Mouse (Mus musculus): Measurements from ENCODE around the gene Ralgps1. TPM values are rescaled to one million over a fixed set of nuclear protein-coding genes. Genes with fewer than 3 reads are reported as not detected.

The Ralgps1 gene
- total RNA-seq, 2 experiments from 2014 or later = 63.8 to 64.1 TPM

GRCm38 (mm10) chr2:33282877-33283276 lies 88.4 kb downstream of the Ralgps1 start:
- DNase-seq (ENCODE audit: low spot score in 2 of 2) = peak in 1 of 2 experiments; percentile 32

GRCm38 (mm10) chr2:33281807-33282206 lies 89.5 kb downstream of the Ralgps1 start:
- no peak for DNase-seq (ENCODE audit: low spot score in 2 of 2)

GRCm38 (mm10) chr2:33280525-33280924 lies 90.8 kb downstream of the Ralgps1 start:
- no peak for DNase-seq (ENCODE audit: low spot score in 2 of 2)

- DNase-seq (ENCODE audit: low spot score in 2 of 2) = no peak
Observed at GRCm38 (mm10) chr2:33279758-33280157, 91.5 kb downstream of the Ralgps1 start.

GRCm38 (mm10) chr2:33274719-33275490 lies 96.4 kb downstream of the Ralgps1 start:
- no peak for DNase-seq (ENCODE audit: low spot score in 2 of 2)

- DNase-seq (ENCODE audit: low spot score in 2 of 2) = no peak
Observed at GRCm38 (mm10) chr2:33272665-33273439, 98.4 kb downstream of the Ralgps1 start.

- no peak for DNase-seq (ENCODE audit: low spot score in 2 of 2)
Observed at GRCm38 (mm10) chr2:33271511-33271910, 99.8 kb downstream of the Ralgps1 start.

- DNase-seq (ENCODE audit: low spot score in 2 of 2) = no peak
Observed at GRCm38 (mm10) chr2:33270569-33270968, 100.7 kb downstream of the Ralgps1 start.

- peak in 1 of 2 experiments; percentile 32 for DNase-seq (ENCODE audit: low spot score in 2 of 2)
Observed at GRCm38 (mm10) chr2:33269132-33269493, 102.2 kb downstream of the Ralgps1 start.

GRCm38 (mm10) chr2:33268384-33269131 lies 102.7 kb downstream of the Ralgps1 start:
- DNase-seq (ENCODE audit: low spot score in 2 of 2) = no peak

- peak in 1 of 2 experiments; percentile 51 for DNase-seq (ENCODE audit: low spot score in 2 of 2)
Observed at GRCm38 (mm10) chr2:33267075-33267474, 104.2 kb downstream of the Ralgps1 start.

- DNase-seq (ENCODE audit: low spot score in 2 of 2) = no peak
Observed at GRCm38 (mm10) chr2:33265793-33266192, 105.5 kb downstream of the Ralgps1 start.

- DNase-seq (ENCODE audit: low spot score in 2 of 2) = no peak
Observed at GRCm38 (mm10) chr2:33261475-33261874, 109.8 kb downstream of the Ralgps1 start.

GRCm38 (mm10) chr2:33260772-33261171 lies 110.5 kb downstream of the Ralgps1 start:
- peak in 1 of 2 experiments; percentile 65 for DNase-seq (ENCODE audit: low spot score in 2 of 2)

GRCm38 (mm10) chr2:33256769-33257537 lies 114.3 kb downstream of the Ralgps1 start:
- no peak for DNase-seq (ENCODE audit: low spot score in 2 of 2)

- DNase-seq (ENCODE audit: low spot score in 2 of 2) = no peak
Observed at GRCm38 (mm10) chr2:33254318-33254985, 116.8 kb downstream of the Ralgps1 start.

GRCm38 (mm10) chr2:33253572-33254190 lies 117.6 kb downstream of the Ralgps1 start:
- DNase-seq (ENCODE audit: low spot score in 2 of 2) = no peak

GRCm38 (mm10) chr2:33252751-33253150 lies 118.5 kb downstream of the Ralgps1 start:
- DNase-seq (ENCODE audit: low spot score in 2 of 2) = no peak

- DNase-seq (ENCODE audit: low spot score in 2 of 2) = no peak
Observed at GRCm38 (mm10) chr2:33249922-33250633, 121.2 kb downstream of the Ralgps1 start.

Measured in layer of hippocampus, postnatal 14 days (tissue).